In genomic region chr14:99578665-99579064, GRCm38 (mm10) we compare ENCODE assay signal across 9 mouse cellular contexts.
DNase-seq lines count a peak whose midpoint lies in the region; ATAC-seq and TF ChIP-seq lines count a peak whose summit lies in the region.
"Had no signal": no experiment of that assay in that cellular context is flagged by ENCODE, and none has a peak within 500 bp of the region (broad histone marks: within the 10 kb centered on the region; RNA-seq: fewer than 3 reads in every experiment).

No protein-coding gene starts in this region.

- H3K4me3 ChIP-seq in hindbrain, embryonic 15.5 days, result no peak overlapping the region
- H3K4me3 ChIP-seq in hindbrain, embryonic 12.5 days, result no peak overlapping the region
- H3K4me3 ChIP-seq in lung, adult 2 months (replicated peaks; ENCODE audit: extremely low read depth, low read depth, low read length), result peak overlapping the region; percentile 29
- H3K4me3 ChIP-seq: megakaryocyte, embryonic 14.5 days had no signal

- no peaks in the 10 kb centered on the region for H3K9me3 ChIP-seq in hindbrain, embryonic 15.5 days
- no peaks in the 10 kb centered on the region for H3K9me3 ChIP-seq in hindbrain, embryonic 12.5 days (replicated peaks)

- 0 out of 2 replicates have a peak overlapping the region, but pooled peaks have one; percentile 17 for H3K4me2 ChIP-seq in hindbrain, embryonic 15.5 days
- no peak overlapping the region for H3K4me2 ChIP-seq in hindbrain, embryonic 12.5 days (replicated peaks)

- no peaks in the 10 kb centered on the region for H3K27me3 ChIP-seq in hindbrain, embryonic 15.5 days
- no peaks in the 10 kb centered on the region for H3K27me3 ChIP-seq in hindbrain, embryonic 12.5 days
- H3K27me3 ChIP-seq: megakaryocyte, embryonic 14.5 days had no signal

- TF ChIP-seq CTCF in lung, adult 2 months (IDR thresholded peaks at IDR 0.05; ENCODE audit: insufficient read depth, low read length), result no peak

- ATAC-seq in hindbrain, embryonic 15.5 days (ENCODE audit: low FRiP score, low read depth), result no peak
- ATAC-seq in hindbrain, embryonic 12.5 days (ENCODE audit: low FRiP score), result no peak

- 71% methylated on average over 17 of the region's 17 CpGs for WGBS in hindbrain, embryonic 15.5 days
- 77% methylated on average over 17 of the region's 17 CpGs for WGBS in hindbrain, embryonic 12.5 days
- WGBS in lung, adult 2 months, result 42% methylated on average over 17 of the region's 17 CpGs

- no peak overlapping the region for H3K9ac ChIP-seq in hindbrain, embryonic 15.5 days
- no peak overlapping the region for H3K9ac ChIP-seq in hindbrain, embryonic 12.5 days

- 0 out of 2 replicates have a peak, but pooled peaks cover 5% of the 10 kb centered on the region for H3K4me1 ChIP-seq in hindbrain, embryonic 15.5 days (replicated peaks)
- no peaks in the 10 kb centered on the region for H3K4me1 ChIP-seq in hindbrain, embryonic 12.5 days
- H3K4me1 ChIP-seq in lung, adult 2 months (ENCODE audit: control insufficient read depth, insufficient read depth, low read length), result peaks cover 2% of the 10 kb centered on the region; the same call in 1 of the 2 replicates
- H3K4me1 ChIP-seq: megakaryocyte, embryonic 14.5 days had no signal

- DNase-seq in adrenal gland, postnatal 25 days, result peak; percentile 12
- peak; percentile 48 for DNase-seq in fibroblast of lung, adult 2 months (ENCODE audit: low read depth)
- peak; percentile 54 for DNase-seq in lung, adult 2 months
- DNase-seq in thymus, postnatal 4 days, result no peak
- no peak for DNase-seq in gastrocnemius, postnatal 4 days (ENCODE audit: low spot score in 2 of 2)
- DNase-seq in cerebellum, postnatal 25 days, result no peak

- H3K36me3 ChIP-seq in hindbrain, embryonic 15.5 days, result no peaks in the 10 kb centered on the region
- no peaks in the 10 kb centered on the region for H3K36me3 ChIP-seq in hindbrain, embryonic 12.5 days

- H3K27ac ChIP-seq in hindbrain, embryonic 15.5 days (replicated peaks), result no peak overlapping the region
- no peak overlapping the region for H3K27ac ChIP-seq in hindbrain, embryonic 12.5 days

- peak; percentile 29; the same call in 1 of the 2 replicates for TF ChIP-seq POLR2A in lung, adult 2 months (IDR thresholded peaks at IDR 0.05; ENCODE audit: borderline replicate concordance, extremely low read depth, low read depth, low read length)

Comparison
In these comparisons a context has a peak if more than half of its experiments do, and no peak if none do; other contexts are left out.
1. DNase-seq: peak in adrenal gland, postnatal 25 days (single experiment), fibroblast of lung, adult 2 months (single experiment) and lung, adult 2 months (single experiment); none in thymus, postnatal 4 days (single experiment), gastrocnemius, postnatal 4 days (0 of 2) and cerebellum, postnatal 25 days (0 of 2).